Mouse (Mus musculus): ENCODE results near the gene BC029722.

DNA sequence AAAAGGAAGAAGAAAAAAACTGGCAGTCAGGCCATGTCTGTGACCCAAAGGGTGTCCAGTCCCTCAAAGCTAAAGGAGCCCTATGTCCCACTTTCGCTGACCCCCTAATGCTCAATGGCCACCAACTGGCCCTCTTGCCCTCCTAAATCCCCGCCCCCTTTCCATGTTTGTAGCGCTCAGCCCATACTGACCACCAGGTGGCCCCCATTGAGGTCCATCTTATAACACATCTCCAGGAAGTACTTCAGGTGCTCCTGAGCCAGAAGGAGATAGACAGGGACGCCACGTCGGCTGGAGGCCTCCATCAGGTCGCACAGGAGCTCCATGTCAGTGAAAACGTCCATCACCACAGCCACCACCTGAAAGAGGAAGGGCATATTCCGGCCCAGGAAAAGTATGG, 12.1 kb upstream of the BC029722 start:
- TF ChIP-seq POLR2A (IDR thresholded peaks at IDR 0.05; ENCODE audit: insufficient read length, low read depth) (no peak), E2F4 (IDR thresholded peaks at IDR 0.05; ENCODE audit: insufficient read depth) (no peak), USF1 (IDR thresholded peaks at IDR 0.05; ENCODE audit: low read depth) (no peak), MYOG (IDR thresholded peaks at IDR 0.05; ENCODE audit: control insufficient read depth in 1 of 3, insufficient read depth in 1 of 3, insufficient read length in 2 of 3, low read depth in 2 of 3) (no peak), SRF (IDR thresholded peaks at IDR 0.05; ENCODE audit: control insufficient read depth, insufficient read length, low read depth) (no peak), POLR2AphosphoS2 (IDR thresholded peaks at IDR 0.05; ENCODE audit: insufficient read length, low read depth) (no peak), CEBPB (IDR thresholded peaks at IDR 0.05; ENCODE audit: insufficient read depth, poor library complexity, severe bottlenecking) (no peak), MAX (IDR thresholded peaks at IDR 0.05; ENCODE audit: low read depth) (no peak), TCF12 (IDR thresholded peaks at IDR 0.05; ENCODE audit: insufficient read depth, poor library complexity, severe bottlenecking) (no peak), MYOD1 (IDR thresholded peaks at IDR 0.05; ENCODE audit: control insufficient read depth in 1 of 3, insufficient read length in 2 of 3, low read depth in 2 of 3) (no peak), TCF3 (IDR thresholded peaks at IDR 0.05; ENCODE audit: insufficient read length, low read depth) (no peak), REST (IDR thresholded peaks at IDR 0.05; ENCODE audit: insufficient read depth, insufficient read length) (no peak)
